Mouse (Mus musculus) gastrocnemius, postnatal 25 days (tissue): ENCODE measurements at regions not wholly inside any gene's neighbourhood (a gene's known extent, or its start where the extent isn't known, plus 50 kb on each side); places are given as distances from the start of the nearest gene placed in this dataset.
A peak's percentile ranks its signal among the peaks of the same experiment; 100 is the strongest.

Experiments
- DNase-seq: peaks from one replicate; pipeline ENCODE4 v3.0.0; 2022

- no peak for DNase-seq
These were observed 318.0 kb upstream of the Npvf start for GRCm38 (mm10) chr6:50972268-50972667.

GRCm38 (mm10) chr6:50973231-50973654, 319.0 kb upstream of the Npvf start:
- peak; percentile 36 for DNase-seq

- DNase-seq = no peak
These were observed 319.6 kb upstream of the Npvf start for GRCm38 (mm10) chr6:50973815-50974214.

GRCm38 (mm10) chr6:50974961-50975360, 320.7 kb upstream of the Npvf start:
- DNase-seq = no peak

- DNase-seq = no peak
These were observed 322.7 kb upstream of the Npvf start for GRCm38 (mm10) chr6:50976973-50977372.

- no peak for DNase-seq
These were observed 323.1 kb upstream of the Npvf start for GRCm38 (mm10) chr6:50977381-50977780.

GRCm38 (mm10) chr6:50978016-50978415, 323.8 kb upstream of the Npvf start:
- DNase-seq = no peak

- peak; percentile 44 for DNase-seq
These were observed 324.3 kb upstream of the Npvf start for GRCm38 (mm10) chr6:50978571-50978970.

- DNase-seq = no peak
These were observed 325.5 kb upstream of the Npvf start for GRCm38 (mm10) chr6:50979764-50980163.

GRCm38 (mm10) chr6:50980311-50980710, 326.1 kb upstream of the Npvf start:
- no peak for DNase-seq

GRCm38 (mm10) chr6:50981702-50982309, 327.6 kb upstream of the Npvf start:
- no peak for DNase-seq

GRCm38 (mm10) chr6:50982856-50983255, 328.6 kb upstream of the Npvf start:
- DNase-seq = no peak

GRCm38 (mm10) chr6:50983511-50984099, 329.4 kb upstream of the Npvf start:
- no peak for DNase-seq

GRCm38 (mm10) chr6:50984157-50984905, 330.1 kb upstream of the Npvf start:
- DNase-seq = no peak

GRCm38 (mm10) chr6:50986270-50986924, 332.2 kb upstream of the Npvf start:
- DNase-seq = no peak

- DNase-seq = no peak
These were observed 334.3 kb upstream of the Npvf start for GRCm38 (mm10) chr6:50988561-50988960.

- no peak for DNase-seq
These were observed 337.4 kb upstream of the Npvf start for GRCm38 (mm10) chr6:50991528-50992125.

GRCm38 (mm10) chr6:50993952-50994351, 339.7 kb upstream of the Npvf start:
- no peak for DNase-seq

GRCm38 (mm10) chr6:51002713-51003112, 348.5 kb upstream of the Npvf start:
- DNase-seq = peak; percentile 59

GRCm38 (mm10) chr6:51006074-51006591, 351.9 kb upstream of the Npvf start:
- DNase-seq = no peak

- peak; percentile 77 for DNase-seq
These were observed 355.5 kb upstream of the Npvf start for GRCm38 (mm10) chr6:51009526-51010340.
